Comparison of ENCODE assay signal across 8 mouse cellular contexts in the genomic region with DNA sequence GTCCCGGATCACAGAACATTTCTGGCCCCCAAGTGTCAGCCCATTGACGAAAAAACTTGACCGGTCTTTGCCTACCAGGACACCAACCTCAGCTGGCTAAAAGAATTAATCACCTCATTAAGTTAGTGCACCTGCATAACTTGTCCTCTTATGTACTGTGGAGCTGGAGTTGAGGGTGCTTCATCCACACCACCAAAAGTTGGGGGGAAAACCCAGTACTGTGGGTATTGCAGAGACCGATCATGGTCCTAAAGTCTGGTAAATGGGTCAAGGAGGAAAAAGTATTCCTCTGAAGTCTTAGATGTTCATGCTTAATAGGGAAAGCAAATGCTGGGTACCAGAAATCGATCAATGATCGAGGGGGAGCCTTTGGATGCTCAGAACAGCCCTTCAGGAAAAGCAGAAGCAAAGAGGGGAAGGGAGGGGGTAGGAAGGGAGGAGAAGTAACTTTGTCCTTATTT. TPM values are rescaled to one million over a fixed set of nuclear protein-coding genes. Genes with fewer than 3 reads are reported as not detected.
DNase-seq lines count a peak whose midpoint lies in the region; ATAC-seq and TF ChIP-seq lines count a peak whose summit lies in the region.

No protein-coding gene starts in this region.

- H3K4me1 ChIP-seq in CH12.LX (ENCODE audit: control insufficient read depth in 1 of 2, insufficient read depth in 2 of 2) = peaks cover 24 to 62% of the 10 kb centered on the region in 2 experiments

- peak; percentile 44 for DNase-seq in cerebellum, adult 9-11 months
- no peak for DNase-seq in cerebellum, adult 11-12 months
- no peak for DNase-seq in CH12.LX (ENCODE audit: extremely low read depth)
- peak; percentile 56 for DNase-seq in lung, postnatal 36 days
- DNase-seq in gastrocnemius, postnatal 25 days = no peak
- no peak for DNase-seq in frontal cortex, postnatal 10 days (ENCODE audit: low spot score in 2 of 2)
- DNase-seq in layer of hippocampus, adult 9-10 months (ENCODE audit: low spot score) = no peak

- in situ Hi-C loops in CH12.LX (cut with MboI; ENCODE audit: low pct_ligation_motif_present, low pct_unique_long_range_greater_than_20kb, low sequenced_read_pairs) = no loop called here

- peak overlapping the region; percentile 87 for H3K4me2 ChIP-seq in CH12.LX (ENCODE audit: insufficient read depth, low read depth, poor library complexity, severe bottlenecking)

- peaks cover 65% of the 10 kb centered on the region for H3K79me2 ChIP-seq in CH12.LX (replicated peaks; ENCODE audit: control insufficient read depth, extremely low read depth, insufficient read depth, poor library complexity, severe bottlenecking)

- ATAC-seq in granulocyte monocyte progenitor cell, adult 5-6 weeks (replicated peaks; ENCODE audit: poor library complexity, severe bottlenecking) = peak; percentile 16; the same call in 1 of the 2 replicates

- peak overlapping the region; percentile 35 for H3K27ac ChIP-seq in CH12.LX (ENCODE audit: insufficient read depth, low read depth)

- no peaks in the 10 kb centered on the region for H3K9me3 ChIP-seq in CH12.LX (replicated peaks; ENCODE audit: low read length)

- no peak for TF ChIP-seq CTCF in CH12.LX (conservative IDR thresholded peaks at IDR 0.05 in 1 of 2, IDR thresholded peaks at IDR 0.05 in 1 of 2; ENCODE audit: low read depth in 2 of 2, low read length in 2 of 2)

- TF ChIP-seq RAD21 in CH12.LX (IDR thresholded peaks at IDR 0.05; ENCODE audit: low read depth, low read length) = no peak

- TF ChIP-seq EP300 in CH12.LX (IDR thresholded peaks at IDR 0.05; ENCODE audit: low read length) = no peak

- H3K36me3 ChIP-seq in CH12.LX (replicated peaks in 1 of 2; ENCODE audit: control insufficient read depth in 1 of 2, insufficient read depth in 1 of 2, low read length in 1 of 2) = peaks cover 38 to 49% of the 10 kb centered on the region in 2 experiments

- peak overlapping the region; percentile 74 to 99 (median 78) for H3K4me3 ChIP-seq in CH12.LX (replicated peaks in 1 of 3; ENCODE audit: low read depth in 2 of 3, low read length in 2 of 3, poor library complexity in 1 of 3)

- no peak; the same call in 1 of the 2 replicates for TF ChIP-seq POLR2A in CH12.LX (IDR thresholded peaks at IDR 0.05; ENCODE audit: low read depth, low read length)

- dilution Hi-C loops in CH12.LX (cut with MboI; ENCODE audit: extremely low pct_ligation_motif_present, extremely low pct_unique_long_range_greater_than_20kb, low sequenced_read_pairs) = no loop called here

- peak overlapping the region; percentile 99 for H3K9ac ChIP-seq in CH12.LX (ENCODE audit: insufficient read depth, low read depth)

- H3K27me3 ChIP-seq in CH12.LX (replicated peaks) = no peaks in the 10 kb centered on the region

TF ChIP-seq in CH12.LX, 34 proteins besides CTCF, POLR2A, EP300 and RAD21:
- TF ChIP-seq MYC (IDR thresholded peaks at IDR 0.05; ENCODE audit: low read depth, low read length) (no peak), POLR2AphosphoS2 (IDR thresholded peaks at IDR 0.05; ENCODE audit: low read depth, low read length) (peak; percentile 88), ZMIZ1 (IDR thresholded peaks at IDR 0.05; ENCODE audit: low read depth, low read length) (no peak), TBP (conservative IDR thresholded peaks at IDR 0.05; ENCODE audit: low read depth, low read length) (no peak)

RNA-seq across cellular contexts. Expression of a gene that starts 1.5 kb away (rescaled TPM):
- total RNA-seq in CH12.LX (2012; rRNA removed) (1,045 and 1,143 TPM in 2 replicates), CH12.LX (2014; rRNA removed) (799 and 844 TPM in 2 replicates)
- polyA plus RNA-seq in CH12.LX (2012; ENCODE audit: insufficient read length, low read depth) = 2,575 and 2,624 TPM in 2 replicates
- 1,205 and 1,364 TPM in 2 replicates for total RNA-seq in granulocyte monocyte progenitor cell, adult 5-6 weeks (2014; fragmentation: Nextera tagmentation)
- 425 and 461 TPM in 2 replicates for total RNA-seq in granulocyte monocyte progenitor cell, adult 5-6 weeks (2017)
- total RNA-seq in gastrocnemius, postnatal 25 days (2021) = 100 to 1,000 TPM; 284 to 293 TPM

RNA-seq across cellular contexts. Expression of a gene that starts 4.1 kb away (rescaled TPM):
- 11.0 and 11.2 TPM in 2 replicates for total RNA-seq in CH12.LX (2012; rRNA removed)
- 22.9 and 23.0 TPM in 2 replicates for total RNA-seq in CH12.LX (2014; rRNA removed)
- 26.4 and 27.5 TPM in 2 replicates for polyA plus RNA-seq in CH12.LX (2012; ENCODE audit: insufficient read length, low read depth)
- total RNA-seq in granulocyte monocyte progenitor cell, adult 5-6 weeks (2014; fragmentation: Nextera tagmentation) = 14.9 and 18.9 TPM in 2 replicates
- total RNA-seq in granulocyte monocyte progenitor cell, adult 5-6 weeks (2017) = 4.5 and 5.9 TPM in 2 replicates
- 1,000 to 10,000 TPM; 7,828 to 7,878 TPM for total RNA-seq in gastrocnemius, postnatal 25 days (2021)

RNA-seq across cellular contexts. Expression of a gene that starts 5.6 kb away (rescaled TPM):
- total RNA-seq in CH12.LX (2012; rRNA removed) (96.9 and 99.0 TPM in 2 replicates), CH12.LX (2014; rRNA removed) (121 and 135 TPM in 2 replicates)
- polyA plus RNA-seq in CH12.LX (2012; ENCODE audit: insufficient read length, low read depth) = 127 and 132 TPM in 2 replicates
- 80.9 and 91.7 TPM in 2 replicates for total RNA-seq in granulocyte monocyte progenitor cell, adult 5-6 weeks (2014; fragmentation: Nextera tagmentation)
- total RNA-seq in granulocyte monocyte progenitor cell, adult 5-6 weeks (2017) = 63.3 and 67.7 TPM in 2 replicates
- 100 to 1,000 TPM; 307 to 310 TPM for total RNA-seq in gastrocnemius, postnatal 25 days (2021)

RNA-seq across cellular contexts. Expression of a gene that starts 5.9 kb away (rescaled TPM):
- total RNA-seq in CH12.LX (2012; rRNA removed) = 23.5 and 24.0 TPM in 2 replicates
- total RNA-seq in CH12.LX (2014; rRNA removed) = 24.1 and 25.5 TPM in 2 replicates
- 28.0 and 31.7 TPM in 2 replicates for polyA plus RNA-seq in CH12.LX (2012; ENCODE audit: insufficient read length, low read depth)
- total RNA-seq in granulocyte monocyte progenitor cell, adult 5-6 weeks (2014; fragmentation: Nextera tagmentation) = 35.4 and 51.1 TPM in 2 replicates
- 32.7 and 34.6 TPM in 2 replicates for total RNA-seq in granulocyte monocyte progenitor cell, adult 5-6 weeks (2017)
- total RNA-seq in gastrocnemius, postnatal 25 days (2021) = 10 to 100 TPM; 29.5 to 32.6 TPM

RNA-seq across cellular contexts. Expression of a gene that starts 14.0 kb away (rescaled TPM):
- 0.25 TPM in 2 replicates for total RNA-seq in CH12.LX (2012; rRNA removed)
- total RNA-seq in CH12.LX (2014; rRNA removed) = not detected in 2 replicates
- 0.84 and 1.1 TPM in 2 replicates for polyA plus RNA-seq in CH12.LX (2012; ENCODE audit: insufficient read length, low read depth)
- not detected in 2 replicates for total RNA-seq in granulocyte monocyte progenitor cell, adult 5-6 weeks (2014; fragmentation: Nextera tagmentation)
- not detected in 2 replicates for total RNA-seq in granulocyte monocyte progenitor cell, adult 5-6 weeks (2017)
- not detected for total RNA-seq in gastrocnemius, postnatal 25 days (2021)

Comparison
In these comparisons a context has a peak if more than half of its experiments do, and no peak if none do; other contexts are left out.
1. DNase-seq: peak in cerebellum, adult 9-11 months (single experiment) and lung, postnatal 36 days (single experiment); none in cerebellum, adult 11-12 months (single experiment), CH12.LX (single experiment), gastrocnemius, postnatal 25 days (single experiment), frontal cortex, postnatal 10 days (0 of 2) and layer of hippocampus, adult 9-10 months (single experiment).
2. RNA of a gene that starts 4.1 kb away (total RNA-seq): 7,828 to 7,878 TPM in gastrocnemius, postnatal 25 days; 11.0 to 23.0 TPM in CH12.LX and 4.5 to 18.9 TPM in granulocyte monocyte progenitor cell, adult 5-6 weeks; every median in the first group is over 100 times any median in the second.